Mouse (Mus musculus) naive thymus-derived CD4-positive, alpha-beta T cell, adult 2 months (primary cell): ENCODE measurements around the gene C1qtnf6.
A peak's percentile ranks its signal among the peaks of the same experiment; 100 is the strongest.

ENCODE experiments used
- DNase-seq: peaks from one replicate; pipeline ENCODE4 v3.0.0-alpha.2; 2011; ENCODE audit warnings: low read depth

The C1qtnf6 gene

DNA sequence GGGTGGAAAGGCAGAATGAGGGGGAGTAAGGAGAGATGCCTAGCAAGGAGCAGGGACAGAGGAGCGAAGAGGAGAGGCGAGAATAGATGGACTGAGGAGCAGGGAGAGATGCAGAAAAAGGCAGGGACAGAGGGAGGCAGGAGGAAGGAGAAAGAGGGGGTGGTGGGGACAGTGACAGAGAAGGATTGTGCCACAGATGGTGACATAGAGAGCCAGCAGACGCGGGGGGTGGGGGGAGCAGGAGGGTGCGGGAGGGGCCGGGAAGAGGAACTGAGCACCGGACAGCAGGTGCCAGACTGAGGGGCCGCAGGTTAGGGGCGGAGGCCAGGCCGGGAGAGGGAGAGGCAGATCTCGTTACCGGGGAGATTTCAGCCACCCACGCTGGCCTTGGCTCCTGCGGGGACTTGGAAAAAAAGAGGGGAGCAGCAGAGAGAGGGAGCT is 13.4 kb upstream of the C1qtnf6 start, which contains the start of gene Sstr3:
Gene Sstr3, minus strand, starts transcription at position 125 of the 441 bp plus-strand sequence.
- DNase-seq: no peak

DNA sequence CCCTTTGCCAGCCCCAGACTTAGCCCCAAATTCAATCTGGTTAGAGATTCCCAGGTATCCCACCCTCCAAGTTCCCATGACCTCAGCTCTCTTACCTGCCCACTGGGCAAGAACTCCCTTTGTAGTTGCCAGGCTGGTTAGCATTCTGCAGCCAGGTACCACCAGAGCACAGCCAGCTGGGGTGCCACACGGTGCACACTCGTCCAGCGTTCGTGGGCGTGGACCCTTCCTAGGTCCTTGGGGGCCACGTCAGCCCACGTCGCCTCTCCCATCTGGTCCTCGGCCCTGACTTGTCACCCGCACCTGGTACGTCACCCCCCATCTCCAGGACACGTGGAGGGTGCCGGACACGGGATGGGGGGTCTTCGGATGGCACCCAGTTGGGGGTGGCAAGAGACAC is 12.8 kb upstream of the C1qtnf6 start:
- no peak for DNase-seq

GRCm38 (mm10) chr15:78542767-78543303 is 11.6 kb upstream of the C1qtnf6 start:
- DNase-seq: no peak

DNA sequence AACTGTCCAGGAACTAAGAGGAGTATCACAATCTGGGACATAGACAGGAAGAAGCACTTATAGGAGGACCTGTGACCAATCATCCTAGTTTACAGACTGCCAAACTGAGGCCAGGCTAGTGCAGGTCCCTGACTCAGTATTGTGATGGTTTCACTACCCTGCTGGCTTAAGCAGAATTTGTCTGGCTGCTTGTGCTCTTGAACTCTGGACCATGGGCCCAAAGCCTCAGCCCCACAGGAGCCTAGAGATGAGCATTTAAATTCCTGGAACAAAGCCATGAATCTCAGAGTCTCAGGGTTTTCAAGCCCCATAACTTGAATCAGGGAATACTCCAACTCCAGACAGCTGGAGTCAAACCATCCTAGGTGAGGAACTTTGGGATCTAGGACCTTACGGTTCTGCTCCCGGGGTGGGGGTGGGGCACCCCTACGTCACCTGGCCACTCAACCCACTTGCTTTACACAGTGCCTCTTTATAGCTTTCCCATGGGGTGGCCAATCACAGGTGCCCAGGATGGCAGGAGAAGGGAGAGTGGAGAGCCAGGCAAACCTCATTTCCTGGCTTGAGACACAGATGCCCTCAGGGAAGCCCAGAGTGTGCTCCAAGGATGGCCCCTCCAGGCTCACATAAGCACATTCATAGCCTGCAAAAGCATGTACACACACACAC is 11.0 kb upstream of the C1qtnf6 start:
- no peak for DNase-seq

DNA sequence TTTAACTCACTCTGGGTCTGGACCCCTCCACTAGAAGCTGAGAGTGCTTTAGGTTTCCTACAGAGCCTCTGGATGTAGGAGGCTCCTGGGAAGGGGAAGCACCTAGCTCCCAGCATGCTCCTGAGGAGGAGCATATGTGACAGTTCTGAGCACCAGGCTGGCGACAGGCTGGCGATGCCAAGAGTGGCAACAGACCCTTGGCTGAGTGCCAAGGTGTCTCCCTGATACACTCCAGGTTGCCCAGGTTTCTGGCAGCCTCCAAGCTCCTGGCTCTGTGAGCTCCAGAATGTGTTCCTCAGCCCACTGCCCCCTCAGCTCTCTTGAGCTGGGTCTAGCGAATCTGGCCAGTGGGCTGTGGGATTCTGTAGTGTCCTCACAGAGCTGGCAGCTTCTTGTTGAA is 10.4 kb upstream of the C1qtnf6 start:
- DNase-seq: no peak

- no peak for DNase-seq
These were observed 9.8 kb upstream of the C1qtnf6 start for GRCm38 (mm10) chr15:78541036-78541435.

DNA sequence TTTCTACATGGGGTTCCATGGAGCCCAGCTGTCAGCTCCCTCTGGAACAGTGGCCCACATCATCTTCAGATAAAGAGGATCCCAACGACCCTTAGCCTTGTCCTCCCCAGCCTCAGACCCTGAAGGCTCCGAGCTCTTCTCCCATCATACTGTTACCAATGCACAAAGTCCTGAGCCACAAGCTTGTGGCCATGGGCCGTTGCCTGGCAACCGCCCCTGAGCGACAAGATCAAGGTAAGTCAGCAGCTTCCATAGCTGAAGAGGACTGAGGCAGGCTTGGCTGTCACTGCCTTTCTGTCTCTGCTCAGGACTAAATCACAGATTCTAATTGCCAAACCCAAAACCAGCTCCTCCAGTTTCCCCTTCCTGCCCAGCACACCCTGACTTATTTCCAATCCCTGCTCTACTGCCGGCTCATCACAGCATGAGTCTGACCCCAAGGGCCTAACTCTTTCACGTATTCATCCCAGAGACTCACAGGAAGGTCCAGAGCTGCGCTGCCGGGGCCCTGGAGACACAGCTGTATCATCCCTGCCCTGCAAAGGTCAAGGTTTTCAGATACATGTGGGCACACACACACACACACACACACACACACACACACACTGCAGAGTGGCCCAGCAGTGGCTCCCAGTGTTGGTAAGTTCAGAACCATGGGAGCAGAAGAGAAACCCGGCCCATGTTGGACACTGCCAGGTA is 4.7 kb upstream of the C1qtnf6 start:
- DNase-seq: no peak

GRCm38 (mm10) chr15:78533346-78533835 is 2.2 kb upstream of the C1qtnf6 start:
- no peak for DNase-seq

DNA sequence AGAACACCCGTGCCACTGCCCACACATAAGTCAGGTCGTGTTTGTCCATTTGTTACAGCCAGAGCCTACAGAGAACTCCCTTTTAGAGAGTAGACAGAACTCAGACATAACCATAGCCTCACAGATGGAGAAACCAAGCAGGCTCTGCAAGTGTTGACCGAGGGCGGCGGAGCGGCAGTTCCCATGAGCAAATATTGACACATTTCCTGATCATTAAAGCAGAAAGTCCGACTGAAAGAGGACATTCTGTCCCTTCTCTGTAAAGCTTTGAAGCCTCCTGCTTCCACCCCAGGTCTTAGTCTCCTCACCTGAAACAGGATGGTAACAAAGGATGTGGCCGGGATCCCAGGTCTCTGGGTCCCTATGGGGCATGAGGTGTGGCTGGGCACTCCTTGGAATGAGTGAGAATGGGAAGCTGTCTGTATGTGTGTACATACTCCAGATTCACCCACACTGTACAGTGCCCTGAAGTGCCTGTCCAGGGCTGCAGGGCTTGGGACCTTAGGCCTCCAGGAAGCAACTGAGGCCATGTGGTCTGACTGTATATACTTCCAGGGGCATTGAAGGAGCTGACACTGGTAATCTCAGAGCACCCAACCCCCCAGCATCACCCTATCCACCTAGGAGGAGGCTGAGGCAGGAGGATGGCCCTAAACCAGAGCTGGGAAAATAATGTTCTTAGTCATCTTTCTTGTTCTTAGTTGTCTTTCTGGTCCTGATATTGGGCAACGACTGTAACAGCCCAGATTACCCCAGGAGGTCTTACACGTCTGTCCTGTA is 1.5 kb upstream of the C1qtnf6 start:
- DNase-seq: no peak

DNA sequence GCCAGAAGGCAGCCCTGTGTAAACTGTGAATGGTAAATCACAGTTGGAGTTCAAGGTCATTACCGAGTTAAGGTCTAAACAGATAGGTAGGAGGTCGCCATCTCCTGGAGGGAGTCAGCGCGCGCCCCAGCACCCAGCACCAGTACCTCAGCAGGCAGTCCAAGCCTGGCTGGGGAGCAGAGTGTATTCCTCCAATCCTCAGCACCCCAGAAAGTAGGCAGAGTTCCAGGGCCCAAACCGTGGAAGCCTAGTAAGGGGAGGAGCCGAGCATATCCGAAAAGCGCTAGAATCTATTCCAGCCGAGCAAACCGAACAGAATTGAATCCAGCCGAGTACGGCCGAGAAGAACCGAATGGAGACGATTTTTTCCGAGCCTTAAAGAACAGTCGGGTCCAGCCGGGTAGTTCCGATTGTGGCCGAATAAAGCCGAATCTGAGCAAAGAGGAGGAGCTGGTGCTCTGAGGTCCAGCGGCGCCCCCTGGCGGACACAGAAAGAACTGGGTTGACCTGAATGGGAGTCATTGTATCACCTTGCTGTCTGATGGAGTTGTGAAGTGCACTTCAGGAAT is 769 bp upstream of the C1qtnf6 start:
- DNase-seq: peak; percentile 98

DNA sequence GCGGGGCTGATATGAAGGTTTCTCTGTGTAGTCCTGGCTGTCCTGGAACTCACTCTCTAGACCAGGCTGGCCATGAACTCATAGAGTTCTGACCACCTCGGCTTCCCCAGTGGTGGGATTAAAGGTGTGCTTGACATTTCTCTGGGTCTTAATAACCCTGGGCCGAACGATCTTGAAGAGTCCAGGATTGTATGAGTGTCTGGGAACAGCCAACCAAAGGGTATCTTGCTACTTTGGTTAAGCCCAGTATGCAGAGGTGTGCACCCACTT is 170 bp upstream of the C1qtnf6 start:
- DNase-seq: no peak

DNA sequence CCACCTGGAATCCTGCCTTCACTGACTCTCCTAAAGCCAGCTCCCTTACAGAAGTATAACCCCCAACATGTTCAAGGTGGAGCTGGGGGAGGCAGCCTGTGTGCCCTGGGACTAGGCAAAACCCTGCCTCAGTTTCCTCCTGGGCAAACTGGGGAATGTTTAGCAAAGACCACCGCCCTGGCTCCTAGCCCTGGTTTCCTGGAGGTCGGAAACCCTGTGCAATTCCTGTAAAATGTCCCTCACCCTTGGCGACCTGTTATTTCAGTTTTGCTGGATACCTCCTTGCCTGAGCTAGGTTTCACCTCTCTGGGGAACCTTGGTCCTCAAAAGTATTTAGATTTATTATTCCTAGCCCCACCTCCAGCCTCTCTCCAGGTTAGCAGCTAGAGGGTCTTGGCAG is 1.1 kb downstream of the C1qtnf6 start:
- DNase-seq: no peak

DNA sequence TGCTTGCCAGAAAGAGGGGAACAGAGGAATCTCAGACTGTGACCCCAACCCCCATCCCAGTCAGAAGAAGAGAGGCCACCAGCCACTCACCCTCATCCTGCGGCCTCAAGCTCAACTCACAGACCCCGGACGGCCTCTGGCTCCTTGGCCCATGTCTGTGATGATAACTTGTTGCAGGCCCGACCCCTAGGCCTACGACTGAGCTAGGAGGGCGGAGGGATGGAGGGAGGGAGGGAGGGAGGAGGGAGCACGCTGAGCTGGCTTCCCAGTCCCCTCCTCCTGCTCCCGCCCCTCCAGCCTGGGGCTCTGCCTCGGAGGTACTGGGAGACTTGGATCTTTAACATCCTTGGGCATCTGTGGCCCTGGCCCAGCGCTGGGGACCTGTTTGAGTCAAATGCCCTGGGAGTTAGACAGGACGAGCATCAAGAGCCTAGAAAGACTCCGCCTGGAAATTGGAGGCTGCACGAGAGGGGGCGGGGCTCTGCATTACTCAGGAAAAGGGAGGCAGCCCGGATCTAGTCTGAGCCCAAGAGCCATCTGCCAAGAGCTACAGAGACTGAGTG is 1.7 kb downstream of the C1qtnf6 start:
- DNase-seq: no peak

GRCm38 (mm10) chr15:78528726-78529411 is 2.3 kb downstream of the C1qtnf6 start:
- DNase-seq: peak; percentile 66

DNA sequence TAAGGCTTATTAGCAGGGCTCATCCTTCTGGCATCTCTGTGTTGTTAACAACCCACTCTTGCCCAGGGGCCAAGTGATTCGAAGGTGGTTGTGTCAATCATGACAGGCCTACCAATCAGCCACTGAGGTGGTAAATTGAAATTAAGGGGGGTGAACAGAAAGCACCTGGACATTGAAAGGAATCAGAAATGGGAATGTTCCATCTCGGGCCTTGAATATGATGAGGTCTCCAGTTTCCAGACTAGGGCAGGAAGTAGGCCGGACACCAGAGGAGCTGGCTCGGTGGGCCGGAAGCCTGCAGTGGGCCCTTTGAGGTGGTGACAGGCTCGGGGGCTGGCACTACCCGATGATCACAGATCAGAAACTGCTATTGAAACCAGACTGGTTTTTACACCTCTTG is 3.2 kb downstream of the C1qtnf6 start:
- DNase-seq: peak; percentile 74

DNA sequence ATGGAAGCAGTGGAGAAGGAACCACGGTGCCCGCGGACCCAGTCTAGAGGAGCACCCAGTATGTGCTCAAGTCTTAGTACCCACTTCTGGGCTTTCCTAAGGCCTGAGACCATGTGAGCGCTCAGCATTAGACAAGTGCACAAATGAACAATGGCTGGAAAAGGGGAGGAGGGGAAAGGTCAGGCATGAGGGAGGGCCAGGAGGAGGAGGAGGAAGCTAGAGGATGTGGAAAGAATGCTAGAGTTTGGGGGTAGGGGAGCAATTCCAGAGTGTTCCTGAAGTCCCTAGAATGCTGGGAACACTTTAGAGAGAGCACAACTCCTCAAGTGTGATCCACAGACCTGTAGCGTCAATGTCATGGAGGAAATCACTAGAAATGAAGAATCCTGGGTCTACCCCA is 7.1 kb downstream of the C1qtnf6 start:
- no peak for DNase-seq

DNA sequence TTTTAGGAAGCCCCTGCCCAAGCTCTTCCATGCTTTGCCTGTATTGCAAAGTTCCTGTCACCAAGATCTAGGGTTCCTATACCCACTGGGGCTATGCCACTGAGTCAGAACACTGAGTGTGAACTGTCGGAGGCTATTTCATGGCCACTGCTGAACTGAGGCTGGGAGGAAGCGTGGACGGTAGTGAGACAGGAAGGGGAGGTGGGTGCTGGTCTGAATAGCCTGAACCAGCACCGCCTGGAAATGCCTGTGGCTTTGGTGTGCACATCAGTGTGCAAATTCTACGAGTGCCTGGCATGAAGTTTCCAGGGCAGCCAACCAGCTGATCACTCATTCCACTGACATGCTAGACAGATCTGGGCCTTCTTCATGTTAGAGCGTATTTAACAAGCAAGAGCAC is 9.3 kb downstream of the C1qtnf6 start:
- no peak for DNase-seq

DNA sequence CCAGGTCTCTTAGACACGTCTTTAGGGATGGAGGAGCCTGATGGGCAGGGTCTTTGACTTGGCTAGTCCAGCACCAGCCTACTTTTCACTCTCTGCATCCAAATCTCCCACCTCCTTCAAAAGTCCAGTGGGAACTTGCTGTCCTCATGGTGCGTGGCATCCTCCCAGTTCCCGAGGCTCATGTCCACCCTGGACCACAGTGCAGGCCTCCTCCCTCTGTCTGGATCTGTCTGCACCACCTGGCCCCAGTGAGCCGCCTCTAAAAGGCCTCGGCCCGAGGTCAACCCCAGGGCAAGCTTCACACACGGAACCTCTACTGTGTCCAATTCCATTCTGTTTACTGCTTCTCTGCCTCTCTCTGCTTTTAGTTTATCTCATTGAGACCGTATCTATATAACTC is 9.9 kb downstream of the C1qtnf6 start:
- no peak for DNase-seq

DNA sequence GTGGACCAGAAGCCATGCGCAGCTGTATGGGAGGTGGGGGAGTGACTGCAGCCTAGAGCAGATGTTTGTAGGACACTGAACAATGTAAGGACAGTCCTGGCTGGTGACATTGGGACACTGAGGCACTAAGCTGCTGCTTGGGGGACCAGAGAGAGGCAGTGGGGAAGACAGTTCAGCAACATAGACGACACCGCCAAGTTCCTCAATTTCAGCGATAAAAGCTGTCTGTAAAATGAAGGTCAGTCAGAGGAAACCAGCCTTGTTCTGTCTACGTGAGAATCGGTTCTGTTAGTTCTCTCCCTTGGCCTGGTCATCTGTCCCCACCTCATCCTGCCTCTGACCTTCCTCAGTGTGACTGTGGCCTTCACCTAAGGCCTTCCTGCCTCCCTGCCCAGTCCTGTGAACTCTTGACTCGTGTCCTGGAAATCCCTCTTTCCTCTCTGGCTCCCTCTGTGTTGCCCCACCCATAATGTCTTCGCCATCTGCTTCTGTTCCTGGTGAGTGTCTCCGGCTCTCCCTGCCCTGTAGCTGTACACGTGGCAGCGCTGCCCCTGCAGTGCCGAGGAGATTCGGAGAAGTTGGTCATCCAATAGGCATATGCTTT is 11.0 kb downstream of the C1qtnf6 start:
- no peak for DNase-seq

- peak; percentile 41 for DNase-seq
These were observed 13.0 kb downstream of the C1qtnf6 start for GRCm38 (mm10) chr15:78518221-78518620.

DNA sequence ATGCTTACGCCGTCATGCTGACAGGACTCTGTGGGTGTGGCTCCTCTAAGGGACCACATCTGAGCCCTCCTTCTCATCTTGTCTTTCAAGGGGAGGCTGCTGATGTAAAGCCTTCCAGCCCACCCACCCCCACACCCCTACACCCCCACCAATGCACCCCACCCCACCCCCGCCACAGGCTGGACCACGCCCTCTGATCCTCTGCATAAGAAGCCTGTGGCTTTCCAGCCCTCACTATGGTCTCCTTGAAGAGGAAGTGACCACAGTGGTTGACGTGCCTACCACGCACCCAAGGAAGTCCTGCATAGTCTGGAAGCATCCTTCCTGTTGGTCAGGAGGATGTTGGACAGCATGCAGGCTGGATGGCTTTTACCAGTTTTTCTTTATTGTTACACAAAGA is 15.5 kb downstream of the C1qtnf6 start:
- DNase-seq: no peak
